Mouse (Mus musculus): ENCODE results near the gene Eef1akmt3.

The Eef1akmt3 gene

GRCm38 (mm10) chr10:127049395-127050118, 8.2 kb upstream of the Eef1akmt3 start:
- no peak for DNase-seq

GRCm38 (mm10) chr10:127048608-127049394, 7.5 kb upstream of the Eef1akmt3 start:
- no peak for DNase-seq

DNA sequence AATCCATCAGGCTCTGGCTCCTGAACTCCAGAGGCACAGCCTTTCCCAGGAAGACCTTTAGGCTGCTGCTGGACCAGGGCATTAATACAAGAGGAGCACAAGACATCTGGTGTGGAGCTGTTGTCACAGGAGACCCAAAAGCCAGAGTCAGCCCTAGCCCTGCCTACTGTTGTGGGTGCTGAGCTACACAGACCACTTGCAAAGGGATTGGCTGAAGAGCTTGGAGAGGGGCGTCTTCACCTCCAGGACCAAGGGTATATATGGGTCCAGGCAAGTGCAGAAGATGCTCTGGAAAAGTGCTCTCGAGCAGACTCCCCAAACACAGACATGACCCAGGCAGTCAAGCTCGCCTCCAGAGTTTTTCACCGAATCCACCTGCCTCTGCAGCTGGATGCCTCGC, 6.6 kb upstream of the Eef1akmt3 start, which contains the start of gene Cyp27b1:
Gene Cyp27b1 (plus strand): TSS at position 297 of the 400 bp plus-strand sequence.
- DNase-seq = no peak

GRCm38 (mm10) chr10:127043187-127043586, 1.9 kb upstream of the Eef1akmt3 start:
- DNase-seq = no peak

DNA sequence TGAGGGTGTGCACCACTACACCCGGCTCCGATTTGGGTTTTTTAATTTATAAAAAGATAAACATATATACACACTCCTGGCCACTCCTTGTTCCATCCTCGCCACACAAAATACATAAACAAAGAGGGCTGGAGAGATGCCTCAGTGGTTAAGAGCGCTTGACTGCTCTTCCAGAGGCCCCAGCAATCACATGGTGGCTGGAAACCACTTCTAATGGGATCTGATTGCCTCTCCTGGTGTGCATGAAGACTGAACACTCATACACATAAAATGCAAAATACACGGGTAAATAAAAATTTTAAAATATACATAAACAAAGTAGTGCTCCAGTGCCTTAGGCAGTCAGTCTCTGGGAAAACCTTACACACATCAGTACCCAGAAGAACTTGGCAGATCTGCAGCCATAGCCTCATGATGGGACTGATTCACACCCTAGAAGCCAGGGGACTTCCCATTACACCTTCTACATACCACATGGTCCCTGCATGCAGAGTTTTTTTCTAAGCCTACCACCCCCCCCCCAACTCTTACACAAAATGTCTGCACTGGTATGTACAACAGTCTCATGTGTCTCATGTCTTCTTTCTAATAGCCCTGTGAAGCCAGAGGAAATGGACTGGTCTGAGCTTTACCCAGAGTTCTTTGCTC, 1.3 kb upstream of the Eef1akmt3 start:
- no peak for DNase-seq

DNA sequence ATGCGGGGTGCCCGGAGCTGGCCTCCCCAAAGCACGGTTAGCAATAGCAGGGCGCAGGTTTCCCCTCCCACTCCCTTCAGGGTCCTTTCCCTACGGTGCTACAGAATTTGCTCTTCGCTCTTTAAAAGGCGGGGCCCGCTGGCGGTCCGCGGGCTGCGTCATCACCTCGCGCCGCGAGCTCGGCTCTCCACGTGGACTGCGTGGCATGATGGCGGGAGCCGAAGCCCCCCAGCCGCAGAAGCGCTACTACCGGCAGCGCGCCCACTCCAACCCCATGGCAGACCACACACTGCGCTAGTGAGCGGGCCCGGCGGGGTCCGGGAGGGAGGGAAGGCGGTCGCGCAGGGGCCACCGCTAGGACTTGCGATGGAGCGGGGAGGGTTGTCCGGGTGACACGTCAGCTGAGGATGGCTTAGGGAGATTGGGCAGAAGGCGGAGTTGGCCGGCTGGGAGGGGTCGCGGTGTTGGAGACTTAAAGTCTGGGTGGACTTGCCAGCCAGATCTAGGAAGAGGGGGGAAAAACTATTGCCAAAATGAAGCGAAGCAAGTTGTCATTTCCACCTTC, 543 bp upstream of the Eef1akmt3 start:
- peak; percentile 92 for DNase-seq

DNA sequence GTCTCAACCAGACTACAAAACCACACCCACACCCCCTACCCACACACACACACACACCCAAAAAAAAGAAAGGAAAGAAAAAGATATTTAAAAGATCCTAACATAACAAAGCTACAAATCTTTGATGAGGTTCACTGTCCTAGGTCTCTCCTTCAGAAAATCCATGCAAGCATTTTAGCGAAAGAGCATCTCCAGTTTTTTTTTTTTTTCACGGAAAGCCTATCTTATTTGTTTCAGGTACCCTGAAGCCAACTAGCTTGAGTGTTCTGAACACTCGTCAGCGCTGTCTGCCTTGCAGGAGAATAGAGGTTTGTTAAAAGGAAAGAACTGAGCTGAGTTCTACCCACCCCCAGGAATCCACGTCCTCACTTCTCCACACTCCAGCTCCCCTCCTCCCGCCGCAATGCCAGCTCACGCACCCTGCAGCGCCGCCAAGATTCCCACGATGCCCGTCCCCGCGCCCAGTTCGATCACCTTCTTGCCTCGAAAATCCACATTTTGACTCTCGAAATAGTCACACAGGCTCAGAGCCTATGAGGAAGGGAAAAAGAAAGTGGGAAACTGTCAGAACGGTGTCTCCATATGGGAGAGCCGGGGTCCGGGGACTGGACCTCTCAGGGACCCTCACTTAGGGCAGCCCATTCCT, 621 bp downstream of the Eef1akmt3 start:
- peak; percentile 49 for DNase-seq

DNA sequence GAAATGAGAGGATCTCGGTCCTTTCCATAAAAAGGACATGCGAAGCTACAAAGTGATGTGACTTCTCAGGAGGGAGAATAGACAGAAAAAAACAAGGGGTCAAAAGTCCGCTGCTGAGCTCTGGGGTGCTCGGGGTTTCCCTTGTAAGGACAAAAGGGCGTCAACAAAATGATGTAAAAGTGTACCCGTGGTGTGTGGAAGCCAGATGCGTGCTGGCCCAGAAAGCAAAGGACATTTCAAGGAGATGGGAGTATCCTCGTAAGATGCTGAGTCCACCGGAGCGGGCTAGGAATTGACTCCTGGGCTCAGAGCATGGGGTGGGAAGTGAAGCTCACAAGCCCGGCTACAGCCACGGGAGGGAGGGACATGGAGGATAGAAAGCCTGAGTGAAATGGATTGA, 3.7 kb downstream of the Eef1akmt3 start:
- no peak for DNase-seq

- DNase-seq = no peak
Measured at GRCm38 (mm10) chr10:127036273-127036672, 5.0 kb downstream of the Eef1akmt3 start.

GRCm38 (mm10) chr10:127033301-127033741, 8.0 kb downstream of the Eef1akmt3 start:
- no peak for DNase-seq

- DNase-seq = peak; percentile 91
Measured at GRCm38 (mm10) chr10:127030336-127031296, 10.7 kb downstream of the Eef1akmt3 start, which contains the start of gene Tsfm. Tsfm (minus strand) TSS chr10:127030840.

DNA sequence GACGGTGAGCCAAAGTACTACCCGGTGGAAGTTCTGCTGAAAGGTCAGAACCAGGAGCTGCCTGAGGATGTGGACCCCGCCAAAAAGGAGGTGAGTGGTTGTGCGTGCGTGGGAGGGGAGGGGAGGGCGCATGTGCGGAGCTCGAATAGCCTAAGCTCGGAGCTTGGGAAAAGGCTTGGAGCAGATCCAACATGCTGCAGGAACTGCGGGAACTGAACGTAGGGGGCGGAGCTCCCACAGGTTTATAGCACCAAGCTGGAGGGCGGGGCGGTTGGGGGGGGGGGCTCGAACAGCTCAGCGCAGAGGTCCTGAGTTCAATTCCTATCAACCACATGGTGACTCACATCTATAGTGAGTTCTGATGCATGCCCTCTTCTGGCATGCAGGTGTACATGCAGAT, 22.9 kb downstream of the Eef1akmt3 start:
- DNase-seq = no peak

DNA sequence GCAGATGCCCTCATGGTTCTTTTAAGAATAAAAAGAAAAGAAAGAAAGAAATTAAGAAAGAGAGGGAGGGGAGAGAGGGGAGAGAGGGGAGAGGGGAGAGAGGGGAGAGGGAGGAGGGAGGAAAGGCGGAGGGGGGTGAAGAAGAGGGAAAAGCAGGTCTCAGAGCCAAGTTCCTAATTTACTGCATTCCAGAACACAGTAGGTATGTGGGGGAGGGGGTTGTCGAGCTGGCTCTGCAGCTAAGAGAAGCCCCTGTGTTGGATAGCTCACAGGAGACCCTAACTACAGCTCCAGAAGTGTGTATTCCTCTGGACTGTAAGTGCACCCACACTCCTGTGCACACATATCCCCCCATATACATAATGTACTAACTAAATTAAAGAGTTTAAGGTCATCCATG, 24.2 kb downstream of the Eef1akmt3 start:
- DNase-seq = no peak

- DNase-seq = no peak
Measured at GRCm38 (mm10) chr10:127016488-127016887, 24.8 kb downstream of the Eef1akmt3 start.

- DNase-seq = no peak
Measured at GRCm38 (mm10) chr10:127003806-127004205, 37.5 kb downstream of the Eef1akmt3 start.

DNA sequence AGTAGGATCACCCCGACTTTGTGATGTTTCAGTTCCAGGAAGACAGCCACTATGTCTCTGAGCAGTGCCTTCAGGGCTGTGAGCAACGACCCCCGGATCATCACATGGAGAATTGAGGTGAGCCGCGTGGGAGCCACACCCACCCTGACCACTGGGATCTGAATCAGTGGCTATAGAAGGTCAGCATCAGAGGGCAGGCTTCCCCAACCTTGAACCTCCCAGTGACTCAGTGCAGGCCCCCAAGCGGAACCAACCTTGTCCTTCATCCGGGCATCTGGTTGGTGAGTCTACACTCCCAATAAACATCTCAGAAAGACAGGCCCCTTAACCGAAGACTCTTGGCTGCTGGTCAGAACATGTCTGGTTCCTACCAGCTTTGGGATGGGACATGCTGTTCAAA, 38.0 kb downstream of the Eef1akmt3 start:
- DNase-seq = no peak

DNA sequence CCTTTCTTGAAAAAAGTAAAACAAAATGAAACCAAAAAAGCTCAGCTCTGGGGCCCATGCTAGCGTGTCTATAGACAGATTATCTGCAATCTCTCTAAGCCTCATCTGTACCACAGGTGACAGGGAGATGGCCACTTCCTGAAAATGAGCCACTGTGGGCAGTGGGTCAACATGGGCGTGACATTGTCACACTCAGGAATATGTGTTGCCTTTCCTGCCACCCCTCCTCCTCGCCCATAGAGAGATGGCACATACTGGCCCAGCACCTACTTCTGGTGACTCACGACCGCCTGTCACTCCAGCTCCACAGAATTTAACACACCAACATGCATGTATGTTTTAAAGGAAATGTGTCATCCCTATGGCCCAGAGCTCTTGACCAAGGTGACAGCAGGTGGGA, 38.5 kb downstream of the Eef1akmt3 start:
- DNase-seq = no peak

DNA sequence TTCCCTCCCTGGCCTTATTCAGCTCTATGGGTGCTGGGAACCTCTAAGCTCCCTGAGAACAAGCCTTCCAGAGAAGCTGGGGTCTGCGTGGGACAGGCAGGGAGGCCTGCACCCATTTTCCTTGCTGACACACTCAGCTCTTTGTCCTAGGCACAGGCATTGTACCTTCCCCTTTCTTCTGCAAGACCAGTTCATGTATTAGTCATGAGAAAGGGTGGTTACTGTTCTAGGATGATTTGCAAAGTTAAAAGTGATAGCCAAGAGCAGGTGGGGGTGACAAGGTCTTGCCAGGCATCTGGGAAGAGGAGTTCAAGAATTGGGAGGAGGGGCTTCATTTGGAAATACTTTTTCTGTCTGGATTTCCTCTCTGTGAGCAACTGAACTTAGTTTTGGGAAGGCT, 39.3 kb downstream of the Eef1akmt3 start:
- no peak for DNase-seq

DNA sequence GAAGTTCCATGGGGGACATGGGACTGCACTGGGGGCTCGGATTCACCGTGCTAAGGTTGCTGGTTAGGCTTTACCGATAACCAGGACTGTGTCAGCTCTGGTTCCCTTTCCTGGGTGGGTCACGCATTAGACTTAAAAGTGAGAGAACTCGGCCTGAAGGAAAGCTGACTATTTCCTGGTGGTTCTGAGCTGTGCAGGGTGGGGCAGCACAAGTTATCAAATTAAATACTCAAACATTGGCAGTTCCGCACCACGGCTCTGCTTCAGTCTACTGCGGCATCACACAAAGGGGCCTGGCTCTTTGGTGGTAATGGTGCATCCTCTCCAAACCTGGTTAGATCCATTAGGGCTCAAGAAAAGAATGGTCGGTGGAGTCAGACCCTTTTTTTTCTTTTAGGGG, 40.0 kb downstream of the Eef1akmt3 start:
- no peak for DNase-seq

DNA sequence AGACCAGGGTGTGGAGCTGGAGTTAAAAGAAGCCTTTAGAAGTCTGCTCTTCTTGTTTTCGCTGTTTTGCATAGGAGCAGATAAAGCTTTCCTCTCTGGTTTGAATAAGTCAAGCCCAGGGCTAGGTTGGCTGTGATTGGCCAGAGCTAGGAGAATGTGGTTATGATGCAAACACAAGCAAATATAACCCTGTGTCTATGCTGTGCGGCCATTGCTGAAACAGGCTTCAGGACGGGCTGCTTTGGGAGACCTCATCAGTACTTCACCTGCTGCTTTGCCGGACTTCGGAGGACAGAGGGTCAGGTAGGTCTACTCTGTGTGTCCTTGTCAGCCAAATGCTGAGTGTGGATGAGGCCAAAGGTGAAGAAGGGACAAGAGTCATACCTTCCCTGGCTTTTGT, 40.8 kb downstream of the Eef1akmt3 start, which contains the start of gene Avil:
Gene Avil (plus strand): TSS at position 181 of the 400 bp plus-strand sequence.
- DNase-seq = no peak

All from right cerebral cortex, postnatal 25 days (tissue).